In the genomic region with DNA sequence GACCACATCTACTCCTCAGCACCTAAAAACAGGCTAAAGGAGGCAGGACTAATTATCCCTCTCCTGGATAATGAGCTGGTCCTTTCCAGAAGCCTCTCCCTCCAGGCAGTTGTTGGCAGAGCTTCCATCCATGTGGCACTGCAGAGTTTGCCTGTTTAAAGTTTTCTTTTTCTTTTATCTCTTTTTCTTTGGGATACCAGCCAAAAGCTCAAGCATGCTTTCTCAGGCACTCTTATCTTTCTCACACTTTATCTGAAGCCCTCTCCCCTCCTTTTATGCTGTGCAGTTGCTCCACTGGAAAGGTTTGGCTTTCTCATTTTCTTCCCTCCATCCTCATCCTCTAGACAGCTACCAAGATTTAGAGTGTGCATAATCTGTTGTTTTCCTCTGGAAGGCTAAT, we compare ENCODE assay signal across 24 mouse cellular contexts. TPM values are rescaled to one million over a fixed set of nuclear protein-coding genes. Genes with fewer than 3 reads are reported as not detected.
DNase-seq lines count a peak whose midpoint lies in the region; ATAC-seq and TF ChIP-seq lines count a peak whose summit lies in the region.
"Had no signal": no experiment of that assay in that cellular context is flagged by ENCODE, and none has a peak within 500 bp of the region (broad histone marks: within the 10 kb centered on the region; RNA-seq: fewer than 3 reads in every experiment).

No protein-coding gene starts in this region.

- no peaks in the 10 kb centered on the region for H3K36me3 ChIP-seq in heart, embryonic 12.5 days
- no peaks in the 10 kb centered on the region for H3K36me3 ChIP-seq in heart, embryonic 15.5 days
- peaks cover 0 to 10% of the 10 kb centered on the region in 2 experiments; a peak in 2 of 4 replicates for H3K36me3 ChIP-seq in MEL (ENCODE audit: control insufficient read depth in 1 of 2, insufficient read depth in 2 of 2, low read length in 2 of 2)
- H3K36me3 ChIP-seq: embryonic facial prominence, embryonic 12.5 days; embryonic facial prominence, embryonic 15.5 days; hindbrain, embryonic 12.5 days; hindbrain, embryonic 15.5 days had no signal

- TF ChIP-seq POLR2A in MEL (IDR thresholded peaks at IDR 0.05; ENCODE audit: control insufficient read depth in 1 of 2, insufficient read depth in 1 of 2, low read depth in 1 of 2, low read length in 2 of 2, poor library complexity in 1 of 2): no peak
- TF ChIP-seq POLR2A in brain, embryonic 14.5 days (IDR thresholded peaks at IDR 0.05; ENCODE audit: borderline replicate concordance, extremely low read depth, insufficient read depth, insufficient read length, poor library complexity, severe bottlenecking): no peak

- H3K27me3 ChIP-seq in heart, embryonic 12.5 days (replicated peaks): no peaks in the 10 kb centered on the region
- no peaks in the 10 kb centered on the region for H3K27me3 ChIP-seq in heart, embryonic 15.5 days
- H3K27me3 ChIP-seq in MEL (ENCODE audit: control insufficient read depth in 1 of 2, insufficient read depth in 2 of 2, low read length in 2 of 2): no peaks in the 10 kb centered on the region
- H3K27me3 ChIP-seq: embryonic facial prominence, embryonic 12.5 days; embryonic facial prominence, embryonic 15.5 days; hindbrain, embryonic 12.5 days had no signal

- no peak overlapping the region for H3K9ac ChIP-seq in heart, embryonic 12.5 days
- H3K9ac ChIP-seq in heart, embryonic 15.5 days: no peak overlapping the region
- H3K9ac ChIP-seq in MEL (ENCODE audit: control insufficient read depth, low read depth, low read length, poor library complexity, severe bottlenecking): no peak overlapping the region
- H3K9ac ChIP-seq: embryonic facial prominence, embryonic 12.5 days; embryonic facial prominence, embryonic 15.5 days; forebrain, postnatal 0 days; hindbrain, embryonic 12.5 days; hindbrain, embryonic 15.5 days had no signal

- TF ChIP-seq RAD21 in MEL (IDR thresholded peaks at IDR 0.05; ENCODE audit: low read depth, low read length): no peak

- no peak overlapping the region for H3K4me3 ChIP-seq in heart, embryonic 12.5 days
- H3K4me3 ChIP-seq in heart, embryonic 15.5 days: no peak overlapping the region
- H3K4me3 ChIP-seq in MEL (ENCODE audit: control insufficient read depth in 1 of 2, insufficient read depth in 1 of 2, low read depth in 2 of 2, low read length in 2 of 2): no peak overlapping the region
- H3K4me3 ChIP-seq: embryonic facial prominence, embryonic 12.5 days; embryonic facial prominence, embryonic 15.5 days; gastrocnemius, adult 2 months; heart, adult 2 months; hindbrain, embryonic 12.5 days; hindbrain, embryonic 15.5 days had no signal

- no peaks in the 10 kb centered on the region for H3K9me3 ChIP-seq in heart, embryonic 12.5 days (replicated peaks)
- no peaks in the 10 kb centered on the region for H3K9me3 ChIP-seq in heart, embryonic 15.5 days (replicated peaks)
- no peaks in the 10 kb centered on the region for H3K9me3 ChIP-seq in MEL (replicated peaks; ENCODE audit: insufficient read depth, low read length)
- H3K9me3 ChIP-seq: embryonic facial prominence, embryonic 12.5 days; embryonic facial prominence, embryonic 15.5 days; hindbrain, embryonic 12.5 days; hindbrain, embryonic 15.5 days had no signal

- DNase-seq in heart, postnatal 4 days: no peak
- DNase-seq in heart, postnatal 36 days: no peak
- DNase-seq in MEL (ENCODE audit: low read depth, low spot score): no peak
- DNase-seq in brain, embryonic 14.5 days (ENCODE audit: low read depth): peak; percentile 25
- DNase-seq: adrenal gland, adult 8-10 months; adrenal gland, postnatal 25 days; cerebellum, adult 18-20 months; cerebellum, adult 9-10 months; cerebellum, postnatal 14 days; forebrain, postnatal 0 days; gastrocnemius, adult 2 months; gastrocnemius, postnatal 14 days; heart, adult 2 months; kidney, adult 2 months had no signal

- peak; percentile 39; the same call in 1 of the 2 replicates for ATAC-seq in heart, embryonic 12.5 days (ENCODE audit: insufficient number of reproducible peaks, low FRiP score)
- ATAC-seq in heart, embryonic 15.5 days (replicated peaks; ENCODE audit: insufficient number of reproducible peaks, insufficient read depth, low FRiP score, low read depth): no peak
- ATAC-seq: activated CD4-positive, CD25-positive, alpha-beta regulatory T cell, adult 4 months; CD4-positive, CD25-positive, alpha-beta regulatory T cell, adult 4 months; forebrain, embryonic 14.5 days; forebrain, postnatal 0 days; intestine, postnatal 0 days had no signal

- H3K4me2 ChIP-seq in heart, embryonic 12.5 days: no peak overlapping the region
- H3K4me2 ChIP-seq in heart, embryonic 15.5 days: no peak overlapping the region
- H3K4me2 ChIP-seq: embryonic facial prominence, embryonic 12.5 days; embryonic facial prominence, embryonic 15.5 days; hindbrain, embryonic 12.5 days; hindbrain, embryonic 15.5 days had no signal

- peak overlapping the region; percentile 68; the same call in 1 of the 2 replicates for H3K27ac ChIP-seq in heart, embryonic 12.5 days (ENCODE audit: poor library complexity, severe bottlenecking)
- peak overlapping the region; percentile 49; the same call in 1 of the 2 replicates for H3K27ac ChIP-seq in heart, embryonic 15.5 days
- H3K27ac ChIP-seq in MEL (ENCODE audit: control insufficient read depth, low read depth, low read length): no peak overlapping the region
- H3K27ac ChIP-seq: embryonic facial prominence, embryonic 12.5 days; embryonic facial prominence, embryonic 15.5 days; gastrocnemius, adult 2 months; heart, adult 2 months; hindbrain, embryonic 12.5 days; hindbrain, embryonic 15.5 days had no signal

- no peaks in the 10 kb centered on the region for H3K79me2 ChIP-seq in MEL (ENCODE audit: control insufficient read depth, insufficient read depth, low read length, poor library complexity)

- TF ChIP-seq EP300 in MEL (IDR thresholded peaks at IDR 0.05; ENCODE audit: low read depth in 1 of 2, low read length in 2 of 2): peak; percentile 14 to 52; a peak in 3 of 4 replicates

- TF ChIP-seq CTCF in MEL (IDR thresholded peaks at IDR 0.05 in 2 of 3, conservative IDR thresholded peaks at IDR 0.05 in 1 of 3; ENCODE audit: control insufficient read depth in 1 of 3, insufficient read depth in 1 of 3, low read depth in 2 of 3, low read length in 3 of 3, poor library complexity in 1 of 3, severe bottlenecking in 1 of 3): no peak
- TF ChIP-seq CTCF in brain, embryonic 14.5 days (IDR thresholded peaks at IDR 0.05; ENCODE audit: borderline replicate concordance, extremely low read depth, insufficient read depth, insufficient read length): no peak

- intact Hi-C loops in heart, postnatal 36 days (cut with DNase I): no loop called here

- peaks cover 16% of the 10 kb centered on the region for H3K4me1 ChIP-seq in heart, embryonic 12.5 days (replicated peaks)
- peaks cover 14% of the 10 kb centered on the region for H3K4me1 ChIP-seq in heart, embryonic 15.5 days (replicated peaks)
- peaks cover 2 to 11% of the 10 kb centered on the region in 2 experiments; a peak in 2 of 4 replicates for H3K4me1 ChIP-seq in MEL (ENCODE audit: control insufficient read depth in 1 of 2, insufficient read depth in 2 of 2, low read length in 2 of 2)
- H3K4me1 ChIP-seq: embryonic facial prominence, embryonic 12.5 days; embryonic facial prominence, embryonic 15.5 days; hindbrain, embryonic 12.5 days; hindbrain, embryonic 15.5 days had no signal

TF ChIP-seq in MEL, 35 proteins besides CTCF, POLR2A, EP300 and RAD21 (continues in another document):
- TF ChIP-seq NRF1 (IDR thresholded peaks at IDR 0.05; ENCODE audit: insufficient read depth, low read depth, low read length, poor library complexity, severe bottlenecking) (no peak), MAFK (IDR thresholded peaks at IDR 0.05; ENCODE audit: borderline replicate concordance, low read depth, low read length) (no peak), MYC (IDR thresholded peaks at IDR 0.05; ENCODE audit: low read depth, low read length) (no peak), HCFC1 (IDR thresholded peaks at IDR 0.05; ENCODE audit: low read depth, low read length) (no peak), USF1 (IDR thresholded peaks at IDR 0.05; ENCODE audit: low read depth, low read length) (no peak), SMC3 (IDR thresholded peaks at IDR 0.05; ENCODE audit: low read depth, low read length) (no peak), SIN3A (IDR thresholded peaks at IDR 0.05; ENCODE audit: low read length) (no peak), NELFE (IDR thresholded peaks at IDR 0.05; ENCODE audit: low read depth, low read length) (no peak), KAT2A (conservative IDR thresholded peaks at IDR 0.05; ENCODE audit: low read depth, low read length) (no peak), ZKSCAN1 (IDR thresholded peaks at IDR 0.05; ENCODE audit: low read depth, low read length) (no peak), TBP (IDR thresholded peaks at IDR 0.05; ENCODE audit: low read depth, low read length) (no peak), POLR2AphosphoS5 (IDR thresholded peaks at IDR 0.05; ENCODE audit: borderline replicate concordance, low read depth, low read length) (no peak), MYB (IDR thresholded peaks at IDR 0.05; ENCODE audit: low read depth, low read length) (no peak), BHLHE40 (IDR thresholded peaks at IDR 0.05; ENCODE audit: borderline replicate concordance, low read depth, low read length) (no peak), ZC3H11A (IDR thresholded peaks at IDR 0.05; ENCODE audit: low read depth, low read length) (no peak), ZMIZ1 (IDR thresholded peaks at IDR 0.05; ENCODE audit: low read depth, low read length) (no peak), GABPA (IDR thresholded peaks at IDR 0.05; ENCODE audit: low read depth, low read length) (no peak), MAX (IDR thresholded peaks at IDR 0.05; ENCODE audit: low read length) (no peak), GATA1 (IDR thresholded peaks at IDR 0.05; ENCODE audit: low read depth, low read length) (peak; percentile 73), UBTF (IDR thresholded peaks at IDR 0.05; ENCODE audit: borderline replicate concordance, insufficient read depth, low read depth, low read length) (no peak), TCF12 (IDR thresholded peaks at IDR 0.05; ENCODE audit: low read depth, low read length) (0 out of 2 replicates have a peak, but pooled peaks have one; percentile 32), USF2 (IDR thresholded peaks at IDR 0.05; ENCODE audit: borderline replicate concordance in 1 of 2, insufficient read depth in 1 of 2, low read depth in 1 of 2, low read length in 2 of 2) (no peak), JUND (IDR thresholded peaks at IDR 0.05; ENCODE audit: low read depth, low read length) (no peak)

RNA-seq across cellular contexts. Expression of gene Xrn2, which starts 26.4 kb away (rescaled TPM):
- polyA plus RNA-seq in heart, embryonic 12.5 days (2016; fragmentation: Nextera tagmentation; extraction: Ambion mirVana): 62.0 and 64.3 TPM in 2 replicates
- total RNA-seq in heart, postnatal 4 days (2021): 10 to 100 TPM; 49.7 to 56.8 TPM
- polyA plus RNA-seq in heart, embryonic 15.5 days (2015; fragmentation: Nextera tagmentation; extraction: Ambion mirVana): 40.4 and 43.5 TPM in 2 replicates
- total RNA-seq in heart, postnatal 36 days (2021): 10 to 100 TPM; 29.3 to 32.3 TPM
- 98.0 and 114 TPM in 2 replicates for total RNA-seq in MEL (2012; rRNA removed)
- 100 to 1,000 TPM in 1 of 2 experiments, not detected in 1; 108 TPM for polyA plus RNA-seq in MEL (2012; ENCODE audit: insufficient read depth in 1 of 2, insufficient read length in 2 of 2, low read depth in 1 of 2, low replicate concordance in 2 of 2, missing spikeins in 1 of 2)
- polyA plus RNA-seq in brain, embryonic 14.5 days (2012; rRNA removed): 54.2 and 55.9 TPM in 2 replicates
